Mouse (Mus musculus) MEL (cell line): ENCODE results near the gene Cabp7. TPM values are rescaled to one million over a fixed set of nuclear protein-coding genes. Genes with fewer than 3 reads are reported as not detected.

Experiments used
- DNase-seq: peaks from one replicate; pipeline ENCODE4 v3.0.0; 2011; ENCODE audit warnings: low read depth, low spot score
- H3K27ac ChIP-seq: 2 replicates; pipeline ENCODE4 v1.5.1; 2012; ENCODE audit warnings: low read depth, mild to moderate bottlenecking, control low read depth, low read length, moderate library complexity; ENCODE audit not compliant: control insufficient read depth
- H3K27me3 ChIP-seq, 2 experiments: fragments of 150-350 bp in 1 of 2; sonication (generic) in 1 of 2; 2 replicates each; pipeline ENCODE4 v1.6.1; 2012; ENCODE audit warnings: low read length in 2 of 2, mild to moderate bottlenecking in 2 of 2, improper control_type of control experiment in 1 of 2, moderate library complexity in 1 of 2; ENCODE audit not compliant: insufficient read depth in 2 of 2, control insufficient read depth in 1 of 2
- H3K36me3 ChIP-seq, 2 experiments: 2 replicates each; pipeline ENCODE4 v1.6.1; 2012 to 2014; ENCODE audit warnings: low read length in 2 of 2, improper control_type of control experiment in 1 of 2, inconsistent platforms in 1 of 2, mild to moderate bottlenecking in 1 of 2; ENCODE audit not compliant: insufficient read depth in 2 of 2, control insufficient read depth in 1 of 2
- H3K4me1 ChIP-seq, 2 experiments: fragments of 150-350 bp in 1 of 2; sonication (generic) in 1 of 2; 2 replicates each; pipeline ENCODE4 v1.6.1; 2012; ENCODE audit warnings: low read length in 2 of 2, improper control_type of control experiment in 1 of 2, mild to moderate bottlenecking in 1 of 2; ENCODE audit not compliant: insufficient read depth in 2 of 2, control insufficient read depth in 1 of 2
- H3K4me3 ChIP-seq, 2 experiments: fragments of 150-350 bp in 1 of 2; sonication (generic) in 1 of 2; 2 replicates each; pipeline ENCODE4 v1.5.1; 2012; ENCODE audit warnings: low read depth in 2 of 2, low read length in 2 of 2, mild to moderate bottlenecking in 2 of 2, moderate library complexity in 2 of 2, control low read depth in 1 of 2, improper control_type of control experiment in 1 of 2; ENCODE audit not compliant: control insufficient read depth in 1 of 2, insufficient read depth in 1 of 2
- H3K79me2 ChIP-seq: 2 replicates; pipeline ENCODE4 v1.6.1; 2012; ENCODE audit warnings: mild to moderate bottlenecking, low read length, moderate library complexity; ENCODE audit not compliant: control insufficient read depth, poor library complexity, insufficient read depth
- H3K9ac ChIP-seq: 2 replicates; pipeline ENCODE4 v1.6.1; 2012; ENCODE audit warnings: low read depth, mild to moderate bottlenecking, control low read depth, low read length, moderate library complexity; ENCODE audit not compliant: control insufficient read depth, poor library complexity, severe bottlenecking
- H3K9me3 ChIP-seq: fragments of 150-350 bp; sonication (generic); replicated peaks from 2 replicates; pipeline ENCODE4 v1.6.1; 2012; ENCODE audit warnings: mild to moderate bottlenecking, low read length, improper control_type of control experiment, moderate library complexity; ENCODE audit not compliant: insufficient read depth
- CHD1 ChIP-seq: IDR thresholded peaks from 2 replicates; pipeline ENCODE4 v1.6.1; 2012; ENCODE audit warnings: low read depth, mild to moderate bottlenecking, inconsistent platforms, low read length, improper control_type of control experiment
- CHD2 ChIP-seq: IDR thresholded peaks from 2 replicates; pipeline ENCODE4 v1.6.1; 2011; ENCODE audit warnings: low read length, improper control_type of control experiment
- E2F4 ChIP-seq: IDR thresholded peaks from 2 replicates; pipeline ENCODE4 v1.6.1; 2011; ENCODE audit warnings: low read depth, low read length, improper control_type of control experiment, borderline replicate concordance
- ETS1 ChIP-seq: IDR thresholded peaks from 2 replicates; pipeline ENCODE4 v1.6.1; 2012; ENCODE audit warnings: low read depth, mild to moderate bottlenecking, inconsistent platforms, low read length, improper control_type of control experiment, moderate library complexity
- GABPA ChIP-seq: IDR thresholded peaks from 2 replicates; pipeline ENCODE4 v1.6.1; 2012; ENCODE audit warnings: low read depth, mild to moderate bottlenecking, inconsistent platforms, low read length, improper control_type of control experiment, moderate library complexity
- GATA1 ChIP-seq: IDR thresholded peaks from 2 replicates; pipeline ENCODE4 v1.6.1; 2011; ENCODE audit warnings: low read depth, low read length, improper control_type of control experiment
- JUND ChIP-seq: IDR thresholded peaks from 2 replicates; pipeline ENCODE4 v1.6.1; 2011; ENCODE audit warnings: low read depth, mild to moderate bottlenecking, improper control_type of control experiment, low read length
- KAT2A ChIP-seq: conservative IDR thresholded peaks from 2 replicates; pipeline ENCODE4 v1.6.1; 2012; ENCODE audit warnings: low read depth, low read length, improper control_type of control experiment, inconsistent platforms
- MAFK ChIP-seq: IDR thresholded peaks from 2 replicates; pipeline ENCODE4 v1.6.1; 2011; ENCODE audit warnings: low read depth, mild to moderate bottlenecking, low read length, improper control_type of control experiment, borderline replicate concordance
- MAX ChIP-seq: IDR thresholded peaks from 2 replicates; pipeline ENCODE4 v1.6.1; 2011; ENCODE audit warnings: low read length, improper control_type of control experiment
- MAZ ChIP-seq: IDR thresholded peaks from 2 replicates; pipeline ENCODE4 v1.6.1; 2012; ENCODE audit warnings: low read depth, mild to moderate bottlenecking, inconsistent platforms, low read length, improper control_type of control experiment
- MEF2A ChIP-seq: IDR thresholded peaks from 2 replicates; pipeline ENCODE4 v1.6.1; 2014; ENCODE audit warnings: low read depth, mild to moderate bottlenecking, inconsistent platforms, low read length, improper control_type of control experiment; ENCODE audit not compliant: poor library complexity, insufficient replicate concordance, severe bottlenecking; ENCODE audit errors: extremely low read depth
- MYB ChIP-seq: IDR thresholded peaks from 2 replicates; pipeline ENCODE4 v1.6.1; 2011; ENCODE audit warnings: mild to moderate bottlenecking, low read depth, low read length, improper control_type of control experiment
- MYC ChIP-seq: IDR thresholded peaks from 2 replicates; pipeline ENCODE4 v1.6.1; 2011; ENCODE audit warnings: low read depth, mild to moderate bottlenecking, low read length, improper control_type of control experiment, moderate library complexity
- NELFE ChIP-seq: IDR thresholded peaks from 2 replicates; pipeline ENCODE4 v1.6.1; 2011; ENCODE audit warnings: low read depth, low read length, improper control_type of control experiment
- POLR2A ChIP-seq, 2 experiments: IDR thresholded peaks; 2 replicates each; pipeline ENCODE4 v1.6.1; 2011 to 2012; ENCODE audit warnings: low read length in 2 of 2, mild to moderate bottlenecking in 2 of 2, control low read depth in 1 of 2, improper control_type of control experiment in 1 of 2, low read depth in 1 of 2, moderate library complexity in 1 of 2; ENCODE audit not compliant: control insufficient read depth in 1 of 2, insufficient read depth in 1 of 2, poor library complexity in 1 of 2
- RAD21 ChIP-seq: IDR thresholded peaks from 2 replicates; pipeline ENCODE4 v1.6.1; 2011; ENCODE audit warnings: mild to moderate bottlenecking, low read depth, low read length, improper control_type of control experiment
- RCOR1 ChIP-seq: IDR thresholded peaks from 2 replicates; pipeline ENCODE4 v1.6.1; 2012; ENCODE audit warnings: low read depth, mild to moderate bottlenecking, inconsistent platforms, low read length, improper control_type of control experiment
- SMC3 ChIP-seq: IDR thresholded peaks from 2 replicates; pipeline ENCODE4 v1.6.1; 2011; ENCODE audit warnings: low read depth, low read length, improper control_type of control experiment
- TAL1 ChIP-seq: IDR thresholded peaks from 2 replicates; pipeline ENCODE4 v1.6.1; 2012; ENCODE audit warnings: mild to moderate bottlenecking, inconsistent platforms, low read length, moderate library complexity, mixed read lengths
- TBP ChIP-seq: IDR thresholded peaks from 2 replicates; pipeline ENCODE4 v1.8.0; 2011; ENCODE audit warnings: low read depth, low read length, improper control_type of control experiment
- TCF12 ChIP-seq: IDR thresholded peaks from 2 replicates; pipeline ENCODE4 v1.6.1; 2014; ENCODE audit warnings: low read depth, mild to moderate bottlenecking, inconsistent platforms, low read length, improper control_type of control experiment, moderate library complexity
- UBTF ChIP-seq: IDR thresholded peaks from 2 replicates; pipeline ENCODE4 v1.6.1; 2012; ENCODE audit warnings: low read depth, mild to moderate bottlenecking, inconsistent platforms, low read length, improper control_type of control experiment, moderate library complexity, borderline replicate concordance; ENCODE audit not compliant: insufficient read depth
- USF1 ChIP-seq: IDR thresholded peaks from 2 replicates; pipeline ENCODE4 v1.6.1; 2014; ENCODE audit warnings: low read depth, mild to moderate bottlenecking, inconsistent platforms, low read length, improper control_type of control experiment, moderate library complexity
- USF2 ChIP-seq, 2 experiments: IDR thresholded peaks; 2 replicates each; pipeline ENCODE4 v1.6.1; 2011 to 2012; ENCODE audit warnings: improper control_type of control experiment in 2 of 2, low read length in 2 of 2, borderline replicate concordance in 1 of 2, inconsistent platforms in 1 of 2, low read depth in 1 of 2, mild to moderate bottlenecking in 1 of 2; ENCODE audit not compliant: insufficient read depth in 1 of 2
- ZC3H11A ChIP-seq: IDR thresholded peaks from 2 replicates; pipeline ENCODE4 v1.6.1; 2012; ENCODE audit warnings: low read depth, mild to moderate bottlenecking, inconsistent platforms, low read length, improper control_type of control experiment
- ZKSCAN1 ChIP-seq: IDR thresholded peaks from 2 replicates; pipeline ENCODE4 v1.6.1; 2012; ENCODE audit warnings: low read depth, mild to moderate bottlenecking, inconsistent platforms, low read length, improper control_type of control experiment, moderate library complexity
- ZMIZ1 ChIP-seq: IDR thresholded peaks from 2 replicates; pipeline ENCODE4 v1.6.1; 2012; ENCODE audit warnings: low read depth, mild to moderate bottlenecking, inconsistent platforms, low read length, improper control_type of control experiment, moderate library complexity
- ZNF384 ChIP-seq: IDR thresholded peaks from 2 replicates; pipeline ENCODE4 v1.6.1; 2012; ENCODE audit warnings: low read depth, mild to moderate bottlenecking, inconsistent platforms, low read length, improper control_type of control experiment
- polyA plus RNA-seq, 2 experiments: library from polyadenylated mRNA; stranded (reverse) in 1 of 2; unstranded in 1 of 2; fragments of >175 nt in 1 of 2; fragments of >200 nt in 1 of 2; gene quantifications; 2 replicates each; pipeline versions ENCODE4 v1.2.1 to v1.2.4; 2012; ENCODE audit warnings: low replicate concordance in 2 of 2, low read depth in 1 of 2; ENCODE audit not compliant: insufficient read length in 2 of 2, insufficient read depth in 1 of 2, missing spikeins in 1 of 2
- total RNA-seq: library from RNA; depleted of rRNA; stranded (reverse); fragments of 300-350 nt; gene quantifications from 2 replicates; pipeline ENCODE4 v1.2.3, GENCODE M21; 2012

Cabp7 gene
- total and polyA plus RNA-seq, 3 experiments, result 0.23 TPM; not detected in 2

DNA sequence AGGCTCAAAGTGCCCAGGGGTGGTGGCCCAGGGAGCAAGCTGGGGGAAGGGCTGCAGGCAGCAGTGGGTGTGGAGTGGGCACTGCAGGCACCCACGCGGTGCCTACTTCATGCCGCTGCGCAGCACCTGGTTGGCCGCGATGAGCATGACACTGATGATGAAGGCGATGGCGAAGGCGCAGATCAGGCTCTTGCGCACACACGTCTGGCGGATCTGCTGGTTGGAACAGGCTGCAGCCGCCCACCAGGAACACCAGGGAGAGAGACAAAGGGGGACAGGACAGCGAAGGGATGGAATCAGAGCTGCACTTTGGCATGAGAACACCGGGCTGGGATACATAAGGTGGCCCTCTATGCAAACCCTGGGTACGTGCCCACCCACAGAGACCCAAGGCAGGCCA is 7.9 kb downstream of the Cabp7 start:
- H3K4me1 ChIP-seq, result no peaks in the 10 kb centered on the region
- no peaks in the 10 kb centered on the region for H3K36me3 ChIP-seq
- no peak overlapping the region for H3K9ac ChIP-seq
- no peak for DNase-seq
- H3K79me2 ChIP-seq, result no peaks in the 10 kb centered on the region
- H3K27ac ChIP-seq, result no peak overlapping the region
- TF ChIP-seq MEF2A (no peak), JUND (no peak), ZMIZ1 (no peak), ZC3H11A (no peak), MAX (no peak), NELFE (no peak), GATA1 (no peak), MYC (no peak), CHD2 (no peak), TBP (no peak), TCF12 (no peak), TAL1 (no peak), POLR2A (IDR thresholded peaks at IDR 0.05; ENCODE audit: control insufficient read depth in 1 of 2, insufficient read depth in 1 of 2, low read depth in 1 of 2, low read length in 2 of 2, poor library complexity in 1 of 2) (no peak), MYB (no peak), RCOR1 (no peak), ETS1 (no peak), CHD1 (no peak), E2F4 (no peak), USF2 (IDR thresholded peaks at IDR 0.05; ENCODE audit: borderline replicate concordance in 1 of 2, insufficient read depth in 1 of 2, low read depth in 1 of 2, low read length in 2 of 2) (no peak)
- H3K27me3 ChIP-seq, result peaks cover 0 to 2% of the 10 kb centered on the region in 2 experiments; a peak in 1 of 4 replicates
- H3K4me3 ChIP-seq, result no peak overlapping the region
- no peaks in the 10 kb centered on the region for H3K9me3 ChIP-seq

DNA sequence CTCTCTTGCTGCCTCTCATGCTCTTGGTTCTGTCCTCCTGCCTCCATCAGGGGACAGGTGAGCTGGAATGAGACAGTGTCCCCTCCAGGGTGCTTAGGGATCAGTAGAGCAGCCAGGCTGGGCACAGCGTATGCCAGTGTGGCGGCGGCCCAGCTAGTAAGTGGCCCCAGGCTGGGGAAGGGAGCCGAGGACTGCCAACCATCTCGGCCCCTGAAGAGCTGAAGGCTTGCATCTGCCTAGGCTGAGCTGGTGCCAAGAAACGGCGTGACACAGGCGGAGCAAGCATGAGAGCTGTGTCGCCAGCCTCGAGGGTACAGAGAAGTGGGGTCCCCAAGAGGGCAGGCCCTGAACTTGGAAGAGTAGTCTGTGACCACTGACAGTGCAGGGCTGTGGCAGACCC is 8.9 kb downstream of the Cabp7 start:
- no peak overlapping the region for H3K9ac ChIP-seq
- DNase-seq, result no peak
- peaks cover 0 to 2% of the 10 kb centered on the region in 2 experiments; a peak in 1 of 4 replicates for H3K27me3 ChIP-seq
- no peaks in the 10 kb centered on the region for H3K79me2 ChIP-seq
- no peak overlapping the region for H3K27ac ChIP-seq
- no peak overlapping the region for H3K4me3 ChIP-seq
- no peaks in the 10 kb centered on the region for H3K9me3 ChIP-seq
- H3K36me3 ChIP-seq, result no peaks in the 10 kb centered on the region
- no peak for TF ChIP-seq POLR2A (IDR thresholded peaks at IDR 0.05; ENCODE audit: control insufficient read depth in 1 of 2, insufficient read depth in 1 of 2, low read depth in 1 of 2, low read length in 2 of 2, poor library complexity in 1 of 2)
- TF ChIP-seq MEF2A, result no peak
- TF ChIP-seq MAZ, result no peak
- no peak for TF ChIP-seq RAD21
- TF ChIP-seq ETS1, result no peak
- no peak for TF ChIP-seq CHD2
- TF ChIP-seq ZKSCAN1, result no peak
- TF ChIP-seq UBTF, result no peak
- TF ChIP-seq MYB, result no peak
- TF ChIP-seq KAT2A, result no peak
- TF ChIP-seq SMC3, result no peak
- TF ChIP-seq MAFK, result no peak
- no peak for TF ChIP-seq TAL1
- TF ChIP-seq USF1, result no peak
- no peak for TF ChIP-seq TBP
- no peak for TF ChIP-seq ZC3H11A
- TF ChIP-seq GATA1, result no peak
- TF ChIP-seq MYC, result no peak
- no peak for TF ChIP-seq GABPA
- TF ChIP-seq ZNF384, result no peak
- H3K4me1 ChIP-seq, result no peaks in the 10 kb centered on the region
